Mouse (Mus musculus): ENCODE measurements around the gene Suds3. TPM values are rescaled to one million over a fixed set of nuclear protein-coding genes. Genes with fewer than 3 reads are reported as not detected.

Suds3 gene
- 76.0 TPM for polyA plus RNA-seq (2012; fragmentation: generic; extraction: Trizol)
- long read RNA-seq, experiment 1, partial matches to known transcripts: 2 of 13 reads
- long read RNA-seq, experiment 1, other reads (novel, unspliced or antisense): 11 of 13 reads
- long read RNA-seq, experiment 2, partial matches to known transcripts: 3 of 21 reads
- long read RNA-seq, experiment 2, other reads (novel, unspliced or antisense): 17 of 21 reads

DNA sequence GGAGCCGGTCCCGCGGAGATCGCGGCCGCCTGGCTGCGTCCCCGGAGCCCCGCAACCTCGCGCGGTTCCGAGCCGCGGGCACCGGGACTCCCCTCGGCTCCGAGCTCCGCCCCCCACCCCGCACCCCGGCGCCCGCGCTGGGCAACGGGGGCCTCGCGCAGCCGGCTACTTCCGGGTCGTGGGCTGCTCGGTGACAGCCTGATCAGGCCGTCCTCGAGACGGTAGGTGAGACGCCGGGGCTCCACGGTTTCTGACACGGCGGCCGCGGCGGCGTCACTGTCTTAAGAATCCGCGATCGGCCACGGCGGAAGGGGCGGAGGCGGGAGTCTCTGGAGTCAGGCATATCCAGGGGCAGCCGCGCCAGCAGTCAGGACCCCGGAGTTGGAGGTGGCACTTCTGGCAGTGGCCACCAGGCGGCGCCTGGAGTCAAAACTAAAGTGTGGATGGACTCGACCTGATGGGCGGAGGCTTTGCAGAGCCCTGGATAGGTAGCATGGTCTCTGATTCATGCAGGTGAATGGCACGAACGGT lies at the start of gene Suds3:
Gene Suds3 (minus strand): TSS at position 278 of the 531 bp plus-strand sequence.
- Histone ChIP-seq H3K4me3 (ENCODE audit: insufficient read depth, poor library complexity, severe bottlenecking) (peak within 1 kb of the TSS; percentile 84), H3K79me2 (ENCODE audit: control insufficient read depth, insufficient read depth) (peaks cover 49% of the 10 kb centered on the region), H3K27me3 (ENCODE audit: control insufficient read depth, insufficient read depth, insufficient read length) (no peaks in the 10 kb centered on the region), H3K79me3 (ENCODE audit: low read depth) (peaks cover 14% of the 10 kb centered on the region), H3K36me3 (ENCODE audit: control insufficient read depth, insufficient read depth) (peaks cover 26% of the 10 kb centered on the region), H3ac (ENCODE audit: control insufficient read depth, insufficient read length, low read depth) (peak within 1 kb of the TSS; percentile 84)
- TF ChIP-seq FOSL1 (IDR thresholded peaks at IDR 0.05; ENCODE audit: insufficient read depth, low read length, poor library complexity, severe bottlenecking) (no peak), MAX (IDR thresholded peaks at IDR 0.05) (peak; percentile 97), CTCF (IDR thresholded peaks at IDR 0.05; ENCODE audit: control insufficient read depth, insufficient read depth, insufficient read length) (peak; percentile 95), MYOG (IDR thresholded peaks at IDR 0.05; ENCODE audit: control insufficient read depth, extremely low read depth, insufficient read length) (no peak)

DNA sequence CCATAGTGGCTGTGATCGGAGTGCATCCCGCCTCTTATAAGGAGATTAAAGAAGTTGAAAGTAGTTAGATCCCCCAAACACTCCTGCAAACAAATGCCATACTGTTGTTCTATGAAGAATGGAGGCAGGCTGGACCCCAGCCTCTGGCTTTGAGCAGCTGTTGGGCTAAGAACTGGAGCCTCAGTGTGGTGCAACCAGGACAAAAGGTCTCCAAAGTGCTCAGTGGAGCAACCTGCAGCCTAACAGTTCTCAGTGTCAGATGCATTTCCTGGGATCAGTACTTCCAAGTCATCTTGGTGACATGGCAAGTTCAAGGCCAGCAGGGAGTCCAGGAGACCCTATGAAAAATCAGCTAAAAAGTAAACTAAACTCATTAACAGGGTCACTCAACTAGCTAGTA lies 49.0 kb upstream of the Suds3 start:
- no peak overlapping the region for H3K4me3 ChIP-seq (ENCODE audit: insufficient read depth, poor library complexity, severe bottlenecking)
- H3K36me3 ChIP-seq (ENCODE audit: control insufficient read depth, insufficient read depth): no peaks in the 10 kb centered on the region
- H3K79me3 ChIP-seq (ENCODE audit: low read depth): no peaks in the 10 kb centered on the region
- TF ChIP-seq CTCF (IDR thresholded peaks at IDR 0.05; ENCODE audit: control insufficient read depth, insufficient read depth, insufficient read length) (no peak), MYOG (IDR thresholded peaks at IDR 0.05; ENCODE audit: control insufficient read depth, extremely low read depth, insufficient read length) (no peak), USF1 (IDR thresholded peaks at IDR 0.05; ENCODE audit: low read depth) (no peak), CEBPB (IDR thresholded peaks at IDR 0.05; ENCODE audit: low read depth) (no peak), MYOD1 (IDR thresholded peaks at IDR 0.05; ENCODE audit: control insufficient read depth, insufficient read length, low read depth) (no peak), MAX (IDR thresholded peaks at IDR 0.05) (no peak), FOSL1 (IDR thresholded peaks at IDR 0.05; ENCODE audit: insufficient read depth, low read length, poor library complexity, severe bottlenecking) (no peak)
- H3K27me3 ChIP-seq (ENCODE audit: control insufficient read depth, insufficient read depth, insufficient read length): no peaks in the 10 kb centered on the region
- H3ac ChIP-seq (ENCODE audit: control insufficient read depth, insufficient read length, low read depth): no peak overlapping the region
- H3K79me2 ChIP-seq (ENCODE audit: control insufficient read depth, insufficient read depth): no peaks in the 10 kb centered on the region

DNA sequence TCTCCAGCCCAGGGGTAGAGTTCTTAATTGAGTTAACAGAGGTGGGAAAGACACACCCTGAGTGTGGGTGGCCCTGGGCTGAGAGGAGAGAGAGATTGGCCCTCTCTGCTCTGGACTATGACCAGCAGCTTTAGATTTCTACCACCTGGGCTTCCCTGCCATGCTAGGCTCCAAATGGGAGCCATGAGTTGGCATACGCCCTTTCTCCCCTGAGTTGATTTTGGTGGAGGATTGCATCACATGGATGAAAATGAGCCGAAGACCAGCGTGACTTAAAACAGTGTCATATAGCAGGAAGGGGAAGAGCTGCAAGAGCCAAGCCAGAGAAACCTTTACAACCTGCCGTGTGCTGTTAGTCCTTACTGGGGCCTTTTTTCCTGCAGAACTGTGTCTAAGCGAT lies 48.6 kb upstream of the Suds3 start:
- H3K27me3 ChIP-seq (ENCODE audit: control insufficient read depth, insufficient read depth, insufficient read length): no peaks in the 10 kb centered on the region
- TF ChIP-seq USF1 (IDR thresholded peaks at IDR 0.05; ENCODE audit: low read depth) (no peak), MYOG (IDR thresholded peaks at IDR 0.05; ENCODE audit: control insufficient read depth, extremely low read depth, insufficient read length) (no peak), CTCF (IDR thresholded peaks at IDR 0.05; ENCODE audit: control insufficient read depth, insufficient read depth, insufficient read length) (no peak), FOSL1 (IDR thresholded peaks at IDR 0.05; ENCODE audit: insufficient read depth, low read length, poor library complexity, severe bottlenecking) (no peak), CEBPB (IDR thresholded peaks at IDR 0.05; ENCODE audit: low read depth) (no peak), MAX (IDR thresholded peaks at IDR 0.05) (no peak), MYOD1 (IDR thresholded peaks at IDR 0.05; ENCODE audit: control insufficient read depth, insufficient read length, low read depth) (no peak)
- H3ac ChIP-seq (ENCODE audit: control insufficient read depth, insufficient read length, low read depth): no peak overlapping the region
- H3K79me3 ChIP-seq (ENCODE audit: low read depth): no peaks in the 10 kb centered on the region
- H3K36me3 ChIP-seq (ENCODE audit: control insufficient read depth, insufficient read depth): no peaks in the 10 kb centered on the region
- no peaks in the 10 kb centered on the region for H3K79me2 ChIP-seq (ENCODE audit: control insufficient read depth, insufficient read depth)
- no peak overlapping the region for H3K4me3 ChIP-seq (ENCODE audit: insufficient read depth, poor library complexity, severe bottlenecking)

DNA sequence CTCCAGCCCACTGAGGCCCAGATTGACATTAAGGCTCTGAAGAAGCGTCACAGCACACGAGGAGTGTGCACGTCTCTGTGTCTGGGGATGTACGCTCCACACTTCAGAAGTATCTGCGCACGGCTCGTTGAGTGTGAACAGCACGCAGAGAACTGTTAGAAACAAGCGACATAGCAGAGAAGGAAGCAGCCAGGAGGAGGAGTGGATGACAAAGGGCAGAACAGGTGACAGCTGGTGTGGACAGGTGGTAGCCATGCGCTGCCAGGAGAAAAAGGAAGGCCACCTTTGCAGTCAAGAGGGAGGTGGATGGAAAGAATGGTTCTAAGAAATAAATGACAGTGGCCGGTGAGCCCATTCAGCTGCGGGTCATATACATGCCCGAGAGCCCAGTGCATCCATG lies 47.9 kb upstream of the Suds3 start:
- TF ChIP-seq USF1 (IDR thresholded peaks at IDR 0.05; ENCODE audit: low read depth) (no peak), CEBPB (IDR thresholded peaks at IDR 0.05; ENCODE audit: low read depth) (no peak), CTCF (IDR thresholded peaks at IDR 0.05; ENCODE audit: control insufficient read depth, insufficient read depth, insufficient read length) (no peak), FOSL1 (IDR thresholded peaks at IDR 0.05; ENCODE audit: insufficient read depth, low read length, poor library complexity, severe bottlenecking) (no peak), MAX (IDR thresholded peaks at IDR 0.05) (no peak), MYOG (IDR thresholded peaks at IDR 0.05; ENCODE audit: control insufficient read depth, extremely low read depth, insufficient read length) (no peak), MYOD1 (IDR thresholded peaks at IDR 0.05; ENCODE audit: control insufficient read depth, insufficient read length, low read depth) (no peak)
- no peak overlapping the region for H3ac ChIP-seq (ENCODE audit: control insufficient read depth, insufficient read length, low read depth)
- H3K4me3 ChIP-seq (ENCODE audit: insufficient read depth, poor library complexity, severe bottlenecking): no peak overlapping the region
- H3K79me3 ChIP-seq (ENCODE audit: low read depth): no peaks in the 10 kb centered on the region
- no peaks in the 10 kb centered on the region for H3K36me3 ChIP-seq (ENCODE audit: control insufficient read depth, insufficient read depth)
- no peaks in the 10 kb centered on the region for H3K79me2 ChIP-seq (ENCODE audit: control insufficient read depth, insufficient read depth)
- no peaks in the 10 kb centered on the region for H3K27me3 ChIP-seq (ENCODE audit: control insufficient read depth, insufficient read depth, insufficient read length)

DNA sequence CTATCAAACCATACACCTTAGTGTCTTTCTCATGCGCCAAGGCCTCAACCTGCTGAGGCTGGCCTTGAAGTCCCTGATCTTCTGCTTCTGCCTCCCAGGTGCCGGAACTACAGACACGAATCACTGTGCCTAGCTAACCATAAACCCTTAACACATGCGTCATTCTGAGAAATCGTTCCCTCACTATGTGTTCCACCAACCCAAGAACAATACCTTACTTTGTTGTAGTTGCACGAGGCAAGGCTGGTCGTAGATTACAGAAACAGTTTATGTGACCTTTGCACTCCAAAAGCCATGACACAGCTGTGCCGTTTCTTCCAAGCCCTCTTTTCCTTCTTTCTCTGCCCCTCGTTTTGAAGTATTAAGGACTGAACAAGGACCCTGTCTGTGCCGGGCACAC lies 44.6 kb upstream of the Suds3 start:
- TF ChIP-seq USF1 (IDR thresholded peaks at IDR 0.05; ENCODE audit: low read depth): no peak
- no peak for TF ChIP-seq CTCF (IDR thresholded peaks at IDR 0.05; ENCODE audit: control insufficient read depth, insufficient read depth, insufficient read length)
- no peak for TF ChIP-seq MYOG (IDR thresholded peaks at IDR 0.05; ENCODE audit: control insufficient read depth, extremely low read depth, insufficient read length)
- TF ChIP-seq MYOD1 (IDR thresholded peaks at IDR 0.05; ENCODE audit: control insufficient read depth, insufficient read length, low read depth): no peak
- TF ChIP-seq CEBPB (IDR thresholded peaks at IDR 0.05; ENCODE audit: low read depth): no peak
- no peak for TF ChIP-seq MAX (IDR thresholded peaks at IDR 0.05)
- TF ChIP-seq FOSL1 (IDR thresholded peaks at IDR 0.05; ENCODE audit: insufficient read depth, low read length, poor library complexity, severe bottlenecking): no peak
- H3K79me2 ChIP-seq (ENCODE audit: control insufficient read depth, insufficient read depth): no peaks in the 10 kb centered on the region
- no peaks in the 10 kb centered on the region for H3K79me3 ChIP-seq (ENCODE audit: low read depth)
- H3ac ChIP-seq (ENCODE audit: control insufficient read depth, insufficient read length, low read depth): no peak overlapping the region
- H3K36me3 ChIP-seq (ENCODE audit: control insufficient read depth, insufficient read depth): no peaks in the 10 kb centered on the region
- no peaks in the 10 kb centered on the region for H3K27me3 ChIP-seq (ENCODE audit: control insufficient read depth, insufficient read depth, insufficient read length)
- no peak overlapping the region for H3K4me3 ChIP-seq (ENCODE audit: insufficient read depth, poor library complexity, severe bottlenecking)
